ENCODE assay signal across 23 mouse cellular contexts in the genomic region with DNA sequence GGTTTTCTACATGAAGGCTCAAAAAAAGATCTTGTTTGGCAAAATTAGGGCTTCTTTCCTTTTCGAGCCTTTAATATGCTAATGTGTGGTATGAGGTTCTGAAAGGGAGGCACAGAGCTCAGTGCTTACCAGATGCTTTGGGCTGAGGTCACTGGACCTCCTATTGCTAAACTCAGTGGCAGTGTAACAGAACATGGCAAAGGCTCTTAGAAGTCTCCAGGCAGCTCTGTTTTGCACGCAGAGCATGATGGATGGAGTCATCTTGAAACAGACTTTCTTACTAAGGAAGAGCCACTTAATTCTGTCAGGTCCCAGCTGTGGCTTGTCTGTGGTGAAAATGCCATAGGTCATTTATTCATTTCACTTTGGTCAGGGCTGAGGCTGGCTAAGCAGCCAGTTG. TPM values are rescaled to one million over a fixed set of nuclear protein-coding genes. Genes with fewer than 3 reads are reported as not detected.
A peak's percentile ranks its signal among the peaks of the same experiment; 100 is the strongest.
DNase-seq lines count a peak whose midpoint lies in the region; ATAC-seq and TF ChIP-seq lines count a peak whose summit lies in the region.
"Had no signal": no experiment of that assay in that cellular context is flagged by ENCODE, and none has a peak within 500 bp of the region (broad histone marks: within the 10 kb centered on the region; RNA-seq: fewer than 3 reads in every experiment).

No protein-coding gene starts in this region.

- H3K4me1 ChIP-seq in lung, postnatal 0 days (ENCODE audit: insufficient read depth, low read depth, low read length) = no peaks in the 10 kb centered on the region
- no peaks in the 10 kb centered on the region for H3K4me1 ChIP-seq in lung, adult 2 months (ENCODE audit: control insufficient read depth, insufficient read depth, low read length)

- no peaks in the 10 kb centered on the region for H3K9me3 ChIP-seq in lung, postnatal 0 days (ENCODE audit: low read length)
- H3K9me3 ChIP-seq: embryonic facial prominence, embryonic 13.5 days; forebrain, embryonic 12.5 days; hindbrain, embryonic 13.5 days; limb, embryonic 13.5 days; liver, embryonic 13.5 days; midbrain, embryonic 12.5 days had no signal

- no peak for TF ChIP-seq EP300 in lung, postnatal 0 days (IDR thresholded peaks at IDR 0.05)

- no peaks in the 10 kb centered on the region for H3K27me3 ChIP-seq in lung, postnatal 0 days (replicated peaks; ENCODE audit: insufficient read depth, low read length)
- H3K27me3 ChIP-seq: embryonic facial prominence, embryonic 13.5 days; limb, embryonic 13.5 days; liver, embryonic 13.5 days; midbrain, embryonic 12.5 days had no signal

- no peaks in the 10 kb centered on the region for H3K36me3 ChIP-seq in lung, postnatal 0 days (ENCODE audit: insufficient read depth, low read length)
- H3K36me3 ChIP-seq: embryonic facial prominence, embryonic 13.5 days; forebrain, embryonic 12.5 days; hindbrain, embryonic 13.5 days; limb, embryonic 13.5 days; liver, embryonic 13.5 days; midbrain, embryonic 12.5 days had no signal

- peak; percentile 39 for DNase-seq in lung, postnatal 0 days (ENCODE audit: low spot score)
- DNase-seq in lung, adult 2 months = no peak
- DNase-seq in ES-CJ7 (ENCODE audit: low read depth, low spot score) (peak; percentile 51), adipocyte (ENCODE audit: low spot score) (peak; percentile 33)
- DNase-seq in natural killer cell, adult 2 months (ENCODE audit: low spot score in 2 of 2) = no peak
- DNase-seq in left cerebral cortex, adult 11 months (ENCODE audit: low spot score) = no peak
- DNase-seq: adrenal gland, postnatal 10 days; B cell, adult 2 months; cerebellum, adult 11 months; cerebellum, adult 9-11 months; embryo, embryonic 11 days; forebrain, postnatal 0 days; kidney, adult 9 months; kidney, postnatal 10 days; liver, embryonic 13.5 days; lung, adult 18-20 months had no signal

- H3K4me3 ChIP-seq in lung, postnatal 0 days (ENCODE audit: low read depth, low read length) = no peak overlapping the region
- no peak overlapping the region for H3K4me3 ChIP-seq in lung, adult 2 months (replicated peaks; ENCODE audit: extremely low read depth, low read depth, low read length)
- H3K4me3 ChIP-seq: embryonic facial prominence, embryonic 13.5 days; forebrain, embryonic 12.5 days; hindbrain, embryonic 13.5 days; left cerebral cortex, adult 2 months; limb, embryonic 13.5 days; liver, embryonic 13.5 days; midbrain, embryonic 12.5 days had no signal

- ATAC-seq in lung, postnatal 0 days = peak; percentile 41; the same call in 1 of the 2 replicates
- ATAC-seq: forebrain, postnatal 0 days; intestine, postnatal 0 days had no signal

- no peak overlapping the region for H3K9ac ChIP-seq in lung, postnatal 0 days (replicated peaks; ENCODE audit: low read depth)
- H3K9ac ChIP-seq: embryonic facial prominence, embryonic 13.5 days; forebrain, embryonic 12.5 days; forebrain, postnatal 0 days; hindbrain, embryonic 13.5 days; limb, embryonic 13.5 days; liver, embryonic 13.5 days; midbrain, embryonic 12.5 days had no signal

- no peak for TF ChIP-seq POLR2A in lung, adult 2 months (IDR thresholded peaks at IDR 0.05; ENCODE audit: borderline replicate concordance, extremely low read depth, low read depth, low read length)

- no peak overlapping the region for H3K4me2 ChIP-seq in lung, postnatal 0 days (replicated peaks; ENCODE audit: low read depth, low read length)
- H3K4me2 ChIP-seq: embryonic facial prominence, embryonic 13.5 days; forebrain, embryonic 12.5 days; hindbrain, embryonic 13.5 days; limb, embryonic 13.5 days; liver, embryonic 13.5 days; midbrain, embryonic 12.5 days had no signal

- H3K27ac ChIP-seq in lung, postnatal 0 days (ENCODE audit: low read length) = no peak overlapping the region
- H3K27ac ChIP-seq: embryonic facial prominence, embryonic 13.5 days; forebrain, embryonic 12.5 days; hindbrain, embryonic 13.5 days; left cerebral cortex, adult 2 months; limb, embryonic 13.5 days; midbrain, embryonic 12.5 days had no signal

- TF ChIP-seq CTCF in lung, postnatal 0 days (IDR thresholded peaks at IDR 0.05) = no peak
- TF ChIP-seq CTCF in lung, adult 2 months (IDR thresholded peaks at IDR 0.05; ENCODE audit: insufficient read depth, low read length) = no peak

- WGBS in lung, postnatal 0 days = 52% methylated on average over 2 of the region's 2 CpGs
- 53% methylated on average over 2 of the region's 2 CpGs for WGBS in lung, adult 2 months

RNA-seq across cellular contexts. Expression of gene Optn, which starts 11.6 kb away (rescaled TPM):
- 19.5 and 23.0 TPM in 2 replicates for polyA plus RNA-seq in lung, postnatal 0 days (2015; fragmentation: Nextera tagmentation; extraction: Ambion mirVana)
- 4.2 and 5.0 TPM in 2 replicates for polyA plus RNA-seq in lung, adult 2 months (2012; rRNA removed)

Comparison
In these comparisons a context has a peak if more than half of its experiments do, and no peak if none do; other contexts are left out.
1. DNase-seq: peak in lung, postnatal 0 days (single experiment), ES-CJ7 (single experiment) and adipocyte (single experiment); none in lung, adult 2 months (single experiment), natural killer cell, adult 2 months (0 of 2) and left cerebral cortex, adult 11 months (single experiment).